Mouse (Mus musculus) ES-Bruce4 (cell line): Measurements from ENCODE around the gene Olfr313.

ENCODE experiments used
- CTCF ChIP-seq: IDR thresholded peaks from one replicate; pipeline ENCODE4 v1.8.1; 2011; ENCODE audit warnings: low read depth, low read length
- EP300 ChIP-seq: IDR thresholded peaks from 2 replicates; pipeline ENCODE4 v1.6.1; 2011; ENCODE audit warnings: low read depth, low read length; ENCODE audit not compliant: insufficient read depth
- POLR2A ChIP-seq: IDR thresholded peaks from one replicate; pipeline ENCODE4 v1.8.1; 2011; ENCODE audit warnings: low read length; ENCODE audit not compliant: insufficient read depth

- no peak for TF ChIP-seq CTCF
- TF ChIP-seq EP300, result no peak
- no peak for TF ChIP-seq POLR2A
Measured at GRCm38 (mm10) chr11:58796850-58797249, 17.9 kb upstream of the Olfr313 start.
